Mouse (Mus musculus) heart, embryonic 11.5 days (tissue): ENCODE measurements around the gene Smarca4. TPM values are rescaled to one million over a fixed set of nuclear protein-coding genes. Genes with fewer than 3 reads are reported as not detected.
"Not testable (repeated sequence)": the region's sequence is repeated elsewhere in the genome, so short reads cannot be mapped to it uniquely, and the experiment has no call there.

ENCODE experiments used
- ATAC-seq: fragments of 200-750 bp; cut with Nextera tagmentation; replicated peaks from 2 replicates; pipeline ENCODE4 v1.8.0; 2017; ENCODE audit warnings: moderate library complexity; ENCODE audit not compliant: insufficient number of reproducible peaks, low FRiP score, low TSS enrichment
- H3K27ac ChIP-seq: fragments of 300-500 bp; sonication (generic); 2 replicates; pipeline ENCODE4 v1.5.1; 2014; ENCODE audit warnings: mild to moderate bottlenecking, low read depth, low read length
- H3K27me3 ChIP-seq: fragments of 300-500 bp; sonication (generic); 2 replicates; pipeline ENCODE4 v1.6.1; 2014; ENCODE audit warnings: mild to moderate bottlenecking, low read length, mixed read lengths; ENCODE audit not compliant: control insufficient read depth, insufficient read depth
- H3K36me3 ChIP-seq: fragments of 300-500 bp; sonication (generic); 2 replicates; pipeline ENCODE4 v1.6.1; 2014; ENCODE audit warnings: mild to moderate bottlenecking, low read length, moderate library complexity, mixed read lengths; ENCODE audit not compliant: control insufficient read depth, insufficient read depth
- H3K4me1 ChIP-seq: fragments of 300-500 bp; sonication (generic); 2 replicates; pipeline ENCODE4 v1.6.1; 2014; ENCODE audit warnings: low read length; ENCODE audit not compliant: control insufficient read depth, insufficient read depth
- H3K4me2 ChIP-seq: fragments of 300-500 bp; sonication (generic); 2 replicates; pipeline ENCODE4 v1.6.1; 2014; ENCODE audit warnings: mild to moderate bottlenecking, moderate library complexity
- H3K4me3 ChIP-seq: fragments of 300-500 bp; sonication (generic); 2 replicates; pipeline ENCODE4 v1.5.1; 2014; ENCODE audit warnings: low read depth, low read length
- H3K9ac ChIP-seq: fragments of 300-500 bp; sonication (generic); 2 replicates; pipeline ENCODE4 v1.6.1; 2014; ENCODE audit warnings: mild to moderate bottlenecking, low read depth, low read length, moderate library complexity
- H3K9me3 ChIP-seq: fragments of 300-500 bp; sonication (generic); replicated peaks from 2 replicates; pipeline ENCODE4 v1.6.1; 2016; ENCODE audit warnings: low read length; ENCODE audit not compliant: control insufficient read depth
- WGBS: fragments of 180-500 bp; shearing (Covaris S2); extraction: QIAGEN DNeasy Blood & Tissue Kit; methylation state at CpG from one replicate; pipeline ENCODE4 v1.1.7; 2014; ENCODE audit not compliant: insufficient replicate concordance; 5-methylcytosine and 5-hydroxymethylcytosine counted together
- polyA plus RNA-seq: library from polyadenylated mRNA; unstranded; fragments of >200 nt; fragmentation: Nextera tagmentation; extraction: Ambion mirVana; gene quantifications from 2 replicates; pipeline ENCODE4 v1.2.1, GENCODE M21; 2014

Gene Smarca4
- polyA plus RNA-seq, 1 experiment from 2014 or later = 77.4 TPM

DNA sequence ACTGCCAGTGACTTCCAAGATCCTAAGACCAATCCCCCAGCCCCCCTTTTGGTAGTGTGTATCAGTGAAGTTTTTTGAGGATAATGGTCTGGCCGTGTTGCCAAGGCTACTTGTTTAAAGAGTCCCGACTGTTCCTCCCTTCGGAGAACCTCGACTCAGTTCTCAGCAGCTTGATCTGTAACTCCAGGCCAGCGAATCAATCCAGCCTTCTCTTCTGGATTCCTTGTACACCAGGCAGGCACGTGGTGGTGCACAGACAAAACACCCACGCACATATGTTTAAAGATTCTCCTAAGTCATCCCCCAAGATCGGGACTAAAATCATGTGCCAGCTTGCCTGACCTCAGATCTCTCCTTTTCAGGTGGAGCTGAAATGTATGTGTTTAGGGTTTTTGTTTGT lies 21.6 kb upstream of the Smarca4 start:
- H3K27ac ChIP-seq, ATAC-seq, H3K9me3 ChIP-seq, H3K4me3 ChIP-seq, H3K27me3 ChIP-seq, H3K9ac ChIP-seq: not testable (repeated sequence)
- H3K4me1 ChIP-seq = peaks cover 12% of the 10 kb centered on the region
- 83% methylated on average over 8 of the region's 8 CpGs for WGBS
- peaks cover 10% of the 10 kb centered on the region for H3K36me3 ChIP-seq
- H3K4me2 ChIP-seq = peak overlapping the region; percentile 99

DNA sequence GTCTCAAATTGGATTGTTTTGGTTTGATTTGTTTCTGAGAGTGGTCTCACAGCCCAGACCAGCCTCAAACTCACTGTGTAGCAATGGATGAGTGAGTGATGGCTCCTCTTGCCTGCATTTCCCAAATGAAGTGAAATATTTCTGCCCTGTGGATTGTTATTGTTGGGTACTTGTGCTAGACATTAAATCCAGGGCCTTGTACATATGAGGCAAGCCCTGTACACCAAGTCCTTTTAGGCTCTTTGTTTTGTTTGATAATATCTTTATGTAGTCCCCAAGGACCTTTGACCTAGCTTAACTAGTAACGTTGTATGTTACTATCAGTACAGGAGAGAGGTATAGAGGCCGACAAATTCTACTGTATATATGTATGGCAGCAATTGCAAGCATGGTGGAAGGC lies 21.1 kb upstream of the Smarca4 start:
- Histone ChIP-seq H3K36me3 (peaks cover 6% of the 10 kb centered on the region; the same call in 1 of the 2 replicates), H3K4me2 (no peak overlapping the region), H3K9me3 (no peaks in the 10 kb centered on the region), H3K27me3 (no peaks in the 10 kb centered on the region), H3K4me1 (peaks cover 12% of the 10 kb centered on the region), H3K9ac (no peak overlapping the region), H3K27ac (no peak overlapping the region), H3K4me3 (no peak overlapping the region)
- ATAC-seq = no peak
- 80% methylated on average over 2 of the region's 2 CpGs for WGBS

DNA sequence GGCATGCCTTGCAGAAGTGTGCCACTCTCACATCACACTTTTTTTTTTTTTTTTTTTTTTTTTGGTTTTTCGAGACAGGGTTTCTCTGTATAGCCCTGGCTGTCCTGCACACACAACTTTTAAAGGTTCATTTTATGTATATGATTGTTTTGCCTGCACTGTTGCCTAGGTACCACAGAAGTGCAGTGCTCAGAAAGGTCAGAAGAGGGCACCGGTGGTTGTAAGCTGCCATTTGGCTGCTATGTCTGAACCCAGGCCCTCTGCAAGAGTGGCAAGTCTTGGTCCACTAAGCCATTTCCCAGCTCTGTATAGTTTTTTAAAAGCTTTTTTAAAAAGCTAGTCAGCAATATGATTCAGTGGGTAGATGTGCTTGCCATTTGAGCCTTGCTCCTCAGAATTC lies 17.8 kb upstream of the Smarca4 start:
- H3K27ac ChIP-seq = no peak overlapping the region
- H3K4me1 ChIP-seq = peaks cover 6% of the 10 kb centered on the region
- no peak overlapping the region for H3K4me3 ChIP-seq
- no peak overlapping the region for H3K9ac ChIP-seq
- H3K9me3 ChIP-seq = no peaks in the 10 kb centered on the region
- H3K4me2 ChIP-seq = no peak overlapping the region
- peaks cover 3% of the 10 kb centered on the region; the same call in 1 of the 2 replicates for H3K36me3 ChIP-seq
- WGBS = 25% methylated on average over 2 of the region's 2 CpGs
- ATAC-seq = no peak
- no peaks in the 10 kb centered on the region for H3K27me3 ChIP-seq

DNA sequence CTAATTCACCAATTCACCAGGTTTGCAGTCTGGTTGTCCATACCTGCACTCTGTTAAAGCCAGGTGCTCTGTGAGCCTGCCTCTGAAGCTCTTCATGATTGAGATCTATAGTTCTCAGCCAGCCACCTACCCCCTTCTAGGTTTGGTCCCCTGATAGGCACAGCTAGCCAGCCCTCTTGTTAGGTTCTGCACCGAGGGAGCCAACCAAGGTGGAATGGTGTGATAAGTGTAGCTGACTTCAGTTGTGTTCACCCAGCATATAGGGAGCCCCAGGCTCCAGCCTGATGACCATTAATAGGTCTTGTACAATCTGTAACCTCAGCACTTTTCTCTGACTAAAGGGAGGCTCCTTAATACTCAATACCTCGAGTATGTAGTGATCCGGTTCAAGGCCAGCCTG lies 15.8 kb upstream of the Smarca4 start:
- no peak overlapping the region for H3K4me2 ChIP-seq
- H3K36me3 ChIP-seq = peaks cover 2% of the 10 kb centered on the region; the same call in 1 of the 2 replicates
- H3K4me3 ChIP-seq = no peak overlapping the region
- WGBS = 64% methylated on average over 3 of the region's 3 CpGs
- no peak for ATAC-seq
- H3K4me1 ChIP-seq = no peaks in the 10 kb centered on the region
- no peaks in the 10 kb centered on the region for H3K27me3 ChIP-seq
- no peaks in the 10 kb centered on the region for H3K9me3 ChIP-seq
- no peak overlapping the region for H3K9ac ChIP-seq
- H3K27ac ChIP-seq = no peak overlapping the region

- ATAC-seq = no peak
- no peak overlapping the region for H3K4me3 ChIP-seq
- H3K4me2 ChIP-seq = no peak overlapping the region
- H3K36me3 ChIP-seq = no peaks in the 10 kb centered on the region
- H3K9ac ChIP-seq = no peak overlapping the region
- H3K27me3 ChIP-seq = no peaks in the 10 kb centered on the region
- H3K27ac ChIP-seq = no peak overlapping the region
- no peaks in the 10 kb centered on the region for H3K4me1 ChIP-seq
- WGBS = 75% methylated on average over 2 of the region's 2 CpGs
- no peaks in the 10 kb centered on the region for H3K9me3 ChIP-seq
These were observed 14.9 kb upstream of the Smarca4 start for GRCm38 (mm10) chr9:21601073-21601472.

DNA sequence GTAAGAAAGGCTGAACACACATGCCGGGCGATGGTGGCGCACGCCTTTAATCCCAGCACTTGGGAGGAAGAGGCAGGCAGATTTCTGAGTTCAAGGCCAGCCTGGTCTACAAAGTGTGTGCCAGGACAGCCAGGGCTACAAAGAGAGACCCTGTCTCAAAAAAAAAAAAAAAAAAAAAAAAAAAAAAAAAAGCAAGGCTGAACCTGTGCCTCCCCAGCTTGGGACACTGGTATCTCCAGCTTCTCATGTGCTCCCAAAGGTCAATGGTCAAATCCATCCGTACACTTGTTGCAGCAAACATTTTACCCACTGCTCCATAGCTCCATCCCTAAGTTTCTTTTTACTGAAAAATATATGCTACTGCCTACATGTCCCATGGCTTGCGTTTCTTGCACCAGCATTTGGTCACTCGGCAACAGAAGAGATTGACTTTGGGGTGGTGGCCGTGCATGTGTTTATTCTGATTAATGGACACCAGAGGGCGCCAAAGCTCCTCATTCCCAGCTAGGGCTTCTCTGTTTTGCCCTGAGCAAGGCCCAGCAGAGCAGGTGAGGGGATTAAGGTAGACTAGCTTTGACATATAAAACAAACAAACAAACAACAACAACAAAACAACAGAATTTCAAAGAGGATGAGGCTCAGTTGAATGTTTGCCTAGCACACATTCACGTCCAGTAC lies 14.1 kb upstream of the Smarca4 start:
- no peak overlapping the region for H3K4me2 ChIP-seq
- WGBS = 46% methylated on average over 10 of the region's 10 CpGs
- no peaks in the 10 kb centered on the region for H3K36me3 ChIP-seq
- no peak overlapping the region for H3K4me3 ChIP-seq
- no peaks in the 10 kb centered on the region for H3K27me3 ChIP-seq
- H3K4me1 ChIP-seq = no peaks in the 10 kb centered on the region
- H3K9ac ChIP-seq = no peak overlapping the region
- no peak overlapping the region for H3K27ac ChIP-seq
- H3K9me3 ChIP-seq = no peaks in the 10 kb centered on the region
- ATAC-seq = 0 out of 2 replicates have a peak, but pooled peaks have one; percentile 11

GRCm38 (mm10) chr9:21604119-21604518 lies 11.8 kb upstream of the Smarca4 start:
- WGBS = 69% methylated on average over 5 of the region's 5 CpGs
- no peaks in the 10 kb centered on the region for H3K4me1 ChIP-seq
- H3K4me3 ChIP-seq = no peak overlapping the region
- no peak overlapping the region for H3K27ac ChIP-seq
- H3K9ac ChIP-seq = no peak overlapping the region
- H3K36me3 ChIP-seq = no peaks in the 10 kb centered on the region
- no peak for ATAC-seq
- no peak overlapping the region for H3K4me2 ChIP-seq
- no peaks in the 10 kb centered on the region for H3K9me3 ChIP-seq
- no peaks in the 10 kb centered on the region for H3K27me3 ChIP-seq

DNA sequence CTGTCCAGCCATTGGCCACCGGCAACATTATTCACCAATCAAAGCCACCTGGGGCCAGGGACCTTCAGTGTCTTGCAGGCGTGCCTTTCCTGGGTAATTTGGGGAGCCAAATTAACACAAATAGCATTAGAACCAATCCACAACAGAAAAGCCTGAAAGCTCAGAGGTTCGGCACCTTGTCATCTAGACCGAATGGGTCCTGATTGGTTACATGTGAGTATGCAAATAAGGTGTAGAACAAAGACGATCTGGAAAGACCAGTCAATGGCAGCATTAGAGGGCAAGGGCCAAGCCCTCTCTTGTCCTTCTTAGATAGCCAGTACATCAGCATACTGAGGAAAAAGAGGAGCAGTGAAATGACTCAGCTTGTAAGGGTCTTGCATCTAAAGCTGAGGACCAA lies 10.1 kb upstream of the Smarca4 start:
- H3K27me3 ChIP-seq = no peaks in the 10 kb centered on the region
- no peak overlapping the region for H3K4me3 ChIP-seq
- H3K9ac ChIP-seq = no peak overlapping the region
- ATAC-seq = no peak
- no peak overlapping the region for H3K27ac ChIP-seq
- H3K9me3 ChIP-seq = no peaks in the 10 kb centered on the region
- no peaks in the 10 kb centered on the region for H3K36me3 ChIP-seq
- H3K4me2 ChIP-seq = no peak overlapping the region
- 75% methylated on average over 5 of the region's 5 CpGs for WGBS
- no peaks in the 10 kb centered on the region for H3K4me1 ChIP-seq

- Histone ChIP-seq H3K4me2 (no peak overlapping the region), H3K27ac (no peak overlapping the region), H3K4me1 (no peaks in the 10 kb centered on the region), H3K27me3 (no peaks in the 10 kb centered on the region), H3K9me3 (no peaks in the 10 kb centered on the region), H3K4me3 (no peak overlapping the region), H3K36me3 (no peaks in the 10 kb centered on the region), H3K9ac (no peak overlapping the region)
- ATAC-seq = no peak
- 83% methylated on average over 1 of the region's 1 CpGs for WGBS
These were observed 9.3 kb upstream of the Smarca4 start for GRCm38 (mm10) chr9:21606648-21607047.
